Mouse (Mus musculus) cerebellum, adult 2 months (tissue): ENCODE measurements around the gene Map10. TPM values are rescaled to one million over a fixed set of nuclear protein-coding genes. Genes with fewer than 3 reads are reported as not detected.

Experiments used
- DNase-seq, 2 experiments: peaks; one replicate each; pipeline ENCODE4 v3.0.0; 2021
- H3K27ac ChIP-seq: fragments of 200-500 bp; 2 replicates; pipeline ENCODE4 v1.5.1; 2012; ENCODE audit warnings: low read length, control low read depth, inconsistent platforms; ENCODE audit not compliant: insufficient read depth
- H3K27me3 ChIP-seq: fragments of 200-500 bp; 2 replicates; pipeline ENCODE4 v1.6.1; 2012; ENCODE audit warnings: inconsistent platforms, mild to moderate bottlenecking, low read length, moderate library complexity; ENCODE audit not compliant: control insufficient read depth, insufficient read depth
- H3K4me1 ChIP-seq: fragments of 200-500 bp; 2 replicates; pipeline ENCODE4 v1.6.1; 2011; ENCODE audit warnings: low read length; ENCODE audit not compliant: control insufficient read depth, insufficient read depth
- H3K4me3 ChIP-seq: fragments of 200-500 bp; replicated peaks from 2 replicates; pipeline ENCODE3; 2011; ENCODE audit warnings: mild to moderate bottlenecking, low read depth, low read length, control low read depth; ENCODE audit not compliant: insufficient read depth
- CTCF ChIP-seq: fragments of 200-500 bp; IDR thresholded peaks from 2 replicates; pipeline ENCODE4 v1.5.1; 2011; ENCODE audit warnings: low read depth, mild to moderate bottlenecking, control low read depth, low read length, moderate library complexity, borderline replicate concordance; ENCODE audit not compliant: insufficient read depth
- POLR2A ChIP-seq: fragments of 200-500 bp; IDR thresholded peaks from 2 replicates; pipeline ENCODE4 v1.6.1; 2011; ENCODE audit warnings: low read length, control low read depth, borderline replicate concordance; ENCODE audit not compliant: insufficient read depth
- WGBS: fragments of 180-500 bp; shearing (Covaris S2); methylation state at CpG from one replicate; pipeline ENCODE4 v1.1.7; 2018; 5-methylcytosine and 5-hydroxymethylcytosine counted together
- polyA plus RNA-seq: library from polyadenylated mRNA; depleted of rRNA; stranded (reverse); fragments of >200 nt; gene quantifications from 2 replicates; pipeline ENCODE4 v1.2.3, GENCODE M21; 2012

The Map10 gene
- polyA plus RNA-seq, 1 experiment: 2.6 TPM

GRCm38 (mm10) chr8:125662669-125663048, 7.0 kb upstream of the Map10 start:
- WGBS: 18% methylated on average over 6 of the region's 6 CpGs
- Histone ChIP-seq H3K27me3 (no peaks in the 10 kb centered on the region), H3K4me3 (no peak overlapping the region), H3K4me1 (peaks cover 17% of the 10 kb centered on the region), H3K27ac (no peak overlapping the region)
- TF ChIP-seq CTCF: no peak
- TF ChIP-seq POLR2A: no peak
- DNase-seq: peak; percentile 68 to 76

- TF ChIP-seq CTCF (no peak), POLR2A (no peak)
- H3K27me3 ChIP-seq: no peaks in the 10 kb centered on the region
- 66% methylated on average over 8 of the region's 8 CpGs for WGBS
- H3K27ac ChIP-seq: no peak overlapping the region
- H3K4me1 ChIP-seq: peaks cover 20% of the 10 kb centered on the region
- no peak for DNase-seq
- no peak overlapping the region for H3K4me3 ChIP-seq
Observed at GRCm38 (mm10) chr8:125665183-125665875, 4.3 kb upstream of the Map10 start.

GRCm38 (mm10) chr8:125665876-125666186, 3.8 kb upstream of the Map10 start:
- H3K4me3 ChIP-seq: no peak overlapping the region
- WGBS: 27% methylated on average over 2 of the region's 2 CpGs
- no peak for TF ChIP-seq POLR2A
- H3K4me1 ChIP-seq: peaks cover 20% of the 10 kb centered on the region
- no peak for DNase-seq
- H3K27me3 ChIP-seq: no peaks in the 10 kb centered on the region
- H3K27ac ChIP-seq: no peak overlapping the region

- Histone ChIP-seq H3K27me3 (no peaks in the 10 kb centered on the region), H3K4me1 (peaks cover 20% of the 10 kb centered on the region), H3K27ac (no peak overlapping the region), H3K4me3 (no peak overlapping the region)
- peak; percentile 34 to 66 for DNase-seq
- TF ChIP-seq CTCF: no peak
- TF ChIP-seq POLR2A: no peak
- WGBS: 16% methylated on average over 5 of the region's 5 CpGs
Observed at GRCm38 (mm10) chr8:125666201-125666600, 3.4 kb upstream of the Map10 start.

GRCm38 (mm10) chr8:125667248-125667647, 2.4 kb upstream of the Map10 start:
- no peak for DNase-seq
- no peak overlapping the region for H3K27ac ChIP-seq
- no peaks in the 10 kb centered on the region for H3K27me3 ChIP-seq
- TF ChIP-seq CTCF: no peak
- TF ChIP-seq POLR2A: no peak
- H3K4me1 ChIP-seq: peaks cover 20% of the 10 kb centered on the region
- no peak overlapping the region for H3K4me3 ChIP-seq
- WGBS: 86% methylated on average over 2 of the region's 2 CpGs

GRCm38 (mm10) chr8:125669159-125669699, 389 bp upstream of the Map10 start:
- no peaks in the 10 kb centered on the region for H3K27me3 ChIP-seq
- DNase-seq: no peak
- no peak for TF ChIP-seq POLR2A
- TF ChIP-seq CTCF: no peak
- peak overlapping the region; percentile 49 for H3K4me3 ChIP-seq
- peaks cover 16% of the 10 kb centered on the region for H3K4me1 ChIP-seq
- H3K27ac ChIP-seq: no peak overlapping the region
- WGBS: 86% methylated on average over 14 of the region's 14 CpGs

DNA sequence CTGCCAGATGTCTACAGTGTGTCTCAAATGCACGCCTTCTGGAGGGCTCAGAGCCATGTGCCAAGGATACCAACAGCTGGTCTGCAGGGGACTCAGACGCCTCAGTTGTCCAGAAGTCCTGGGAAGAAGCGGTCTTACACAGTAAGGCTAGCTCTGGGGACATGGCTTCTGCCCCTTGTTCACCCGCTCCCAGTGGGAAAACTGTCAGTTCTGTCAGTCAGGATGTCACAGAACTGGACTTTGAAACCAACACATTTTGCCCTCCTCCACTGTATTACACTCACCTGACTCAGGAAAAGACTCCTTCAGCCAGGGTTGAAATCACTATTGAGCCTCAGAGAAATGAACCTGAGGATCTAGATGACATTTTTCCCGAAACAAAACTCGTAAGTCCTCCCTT, 802 bp downstream of the Map10 start:
- Histone ChIP-seq H3K4me1 (peaks cover 13% of the 10 kb centered on the region), H3K4me3 (peak overlapping the region; percentile 49), H3K27ac (no peak overlapping the region), H3K27me3 (no peaks in the 10 kb centered on the region)
- TF ChIP-seq CTCF: no peak
- TF ChIP-seq POLR2A: no peak
- no peak for DNase-seq
- 74% methylated on average over 6 of the region's 6 CpGs for WGBS

DNA sequence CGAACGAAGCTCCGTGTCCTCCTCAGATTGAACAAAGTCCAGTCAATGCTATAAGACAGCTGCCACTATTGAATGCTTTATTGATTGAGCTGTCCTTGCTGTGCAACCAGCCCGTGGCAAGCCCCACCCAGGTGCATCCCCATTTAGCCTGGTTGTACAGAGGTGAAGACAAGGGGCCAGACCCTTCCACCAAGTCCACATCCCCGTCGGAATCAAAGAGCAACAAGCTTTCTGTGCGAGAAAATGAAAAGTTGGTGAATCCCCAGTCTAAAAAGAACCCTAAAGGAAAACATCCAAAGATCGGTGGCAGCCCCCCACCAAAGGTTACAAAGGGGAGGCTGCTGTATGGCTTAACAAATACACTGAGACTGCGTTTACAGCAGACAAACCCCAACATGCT, 1.3 kb downstream of the Map10 start:
- no peak for DNase-seq
- 99% methylated on average over 9 of the region's 9 CpGs for WGBS
- no peaks in the 10 kb centered on the region for H3K27me3 ChIP-seq

More for the DNA sequence above, 1.3 kb downstream of the Map10 start:
- Histone ChIP-seq H3K4me3 (no peak overlapping the region), H3K4me1 (peaks cover 9% of the 10 kb centered on the region), H3K27ac (no peak overlapping the region)
- TF ChIP-seq CTCF: no peak
- no peak for TF ChIP-seq POLR2A
